23 mouse cellular contexts compared by ENCODE assay signal in genomic region chr9:43457736-43458135, GRCm38 (mm10).
DNase-seq lines count a peak whose midpoint lies in the region; ATAC-seq lines count a peak whose summit lies in the region.
"Had no signal": no experiment of that assay in that cellular context is flagged by ENCODE, and none has a peak within 500 bp of the region (broad histone marks: within the 10 kb centered on the region; RNA-seq: fewer than 3 reads in every experiment).

No protein-coding gene starts in this region.

- H3K4me1 ChIP-seq in midbrain, embryonic 11.5 days (ENCODE audit: control insufficient read depth, insufficient read depth, low read length), result no peaks in the 10 kb centered on the region
- H3K4me1 ChIP-seq in midbrain, embryonic 10.5 days, result peaks cover 22% of the 10 kb centered on the region
- H3K4me1 ChIP-seq: limb, embryonic 13.5 days; liver, embryonic 12.5 days had no signal

- DNase-seq in gastrocnemius, adult 18-20 months (ENCODE audit: low spot score), result peak; percentile 47
- no peak for DNase-seq in gastrocnemius, postnatal 36 days
- peak; percentile 22 for DNase-seq in heart, adult 8-10 months (ENCODE audit: low spot score)
- no peak for DNase-seq in heart, postnatal 14 days
- peak; percentile 62 for DNase-seq in midbrain, embryonic 11.5 days (ENCODE audit: low spot score, missing footprints)
- no peak for DNase-seq in midbrain, embryonic 10.5 days (ENCODE audit: low spot score)
- DNase-seq in layer of hippocampus, postnatal 36 days, result no peak
- DNase-seq: B cell, adult 2 months; cerebellum, adult 8-10 months; cerebellum, postnatal 36 days; gastrocnemius, postnatal 10 days; kidney, postnatal 4 days; lung, adult 18-20 months; midbrain, embryonic 14.5 days; right cerebral cortex, postnatal 14 days; spleen, adult 18-20 months had no signal

- no peak overlapping the region for H3K27ac ChIP-seq in midbrain, embryonic 11.5 days (ENCODE audit: low read depth, low read length)
- H3K27ac ChIP-seq in midbrain, embryonic 10.5 days (replicated peaks), result no peak overlapping the region
- H3K27ac ChIP-seq: forebrain, embryonic 13.5 days; hindbrain, embryonic 12.5 days; limb, embryonic 13.5 days; liver, embryonic 12.5 days had no signal

- no peaks in the 10 kb centered on the region for H3K36me3 ChIP-seq in midbrain, embryonic 11.5 days (ENCODE audit: control insufficient read depth, insufficient read depth, low read length)
- no peaks in the 10 kb centered on the region for H3K36me3 ChIP-seq in midbrain, embryonic 10.5 days
- H3K36me3 ChIP-seq: G1E; hindbrain, embryonic 12.5 days; limb, embryonic 13.5 days; liver, embryonic 12.5 days had no signal

- no peak overlapping the region for H3K4me3 ChIP-seq in midbrain, embryonic 11.5 days (ENCODE audit: low read depth, low read length)
- H3K4me3 ChIP-seq in midbrain, embryonic 10.5 days, result no peak overlapping the region
- H3K4me3 ChIP-seq: forebrain, embryonic 13.5 days; hindbrain, embryonic 12.5 days; limb, embryonic 13.5 days; liver, embryonic 12.5 days had no signal

- H3K9me3 ChIP-seq in midbrain, embryonic 11.5 days (ENCODE audit: control insufficient read depth, low read length), result no peaks in the 10 kb centered on the region
- no peaks in the 10 kb centered on the region for H3K9me3 ChIP-seq in midbrain, embryonic 10.5 days (replicated peaks)
- H3K9me3 ChIP-seq: forebrain, embryonic 13.5 days; hindbrain, embryonic 12.5 days; limb, embryonic 13.5 days; liver, embryonic 12.5 days had no signal

- intact Hi-C loops in gastrocnemius, postnatal 36 days (cut with DNase I), result no loop called here
- intact Hi-C loops in heart, postnatal 14 days (cut with DNase I), result no loop called here

- ATAC-seq in midbrain, embryonic 11.5 days (ENCODE audit: low FRiP score), result no peak
- ATAC-seq: forebrain, embryonic 13.5 days; intestine, postnatal 0 days; liver, embryonic 12.5 days; Patski had no signal

- no peak overlapping the region for H3K4me2 ChIP-seq in midbrain, embryonic 11.5 days
- H3K4me2 ChIP-seq: forebrain, embryonic 13.5 days; hindbrain, embryonic 12.5 days; limb, embryonic 13.5 days; liver, embryonic 12.5 days had no signal

- H3K27me3 ChIP-seq in midbrain, embryonic 11.5 days (ENCODE audit: control insufficient read depth, insufficient read depth, low read length), result peaks cover 12% of the 10 kb centered on the region; the same call in 1 of the 2 replicates
- peaks cover 46% of the 10 kb centered on the region for H3K27me3 ChIP-seq in midbrain, embryonic 10.5 days (ENCODE audit: low read depth, poor library complexity, severe bottlenecking)

- 93% methylated on average over 2 of the region's 2 CpGs for WGBS in midbrain, embryonic 11.5 days
- WGBS in midbrain, embryonic 10.5 days, result 87% methylated on average over 2 of the region's 2 CpGs

- H3K9ac ChIP-seq in midbrain, embryonic 11.5 days (ENCODE audit: low read length), result no peak overlapping the region
- H3K9ac ChIP-seq: forebrain, embryonic 13.5 days; hindbrain, embryonic 12.5 days; limb, embryonic 13.5 days; liver, embryonic 12.5 days had no signal

Comparison
In these comparisons a context has a peak if more than half of its experiments do, and no peak if none do; other contexts are left out.
1. DNase-seq: peak in gastrocnemius, adult 18-20 months (single experiment), heart, adult 8-10 months (single experiment) and midbrain, embryonic 11.5 days (single experiment); none in gastrocnemius, postnatal 36 days (0 of 2), heart, postnatal 14 days (0 of 2), midbrain, embryonic 10.5 days (single experiment) and layer of hippocampus, postnatal 36 days (0 of 2).